Mouse (Mus musculus) CH12.LX (cell line): Measurements from ENCODE around the gene Hand2.

Experiments
- CTCF ChIP-seq, 2 experiments: IDR thresholded peaks in 1 of 2; conservative IDR thresholded peaks in 1 of 2; 2 replicates each; pipeline ENCODE4 v1.5.1; 2011 to 2012; ENCODE audit warnings: low read depth in 2 of 2, low read length in 2 of 2, improper control_type of control experiment in 1 of 2, inconsistent platforms in 1 of 2, mild to moderate bottlenecking in 1 of 2, moderate library complexity in 1 of 2
- MAX ChIP-seq: IDR thresholded peaks from 2 replicates; pipeline ENCODE4 v1.6.1; 2011; ENCODE audit warnings: low read length, improper control_type of control experiment
- POLR2A ChIP-seq: IDR thresholded peaks from 2 replicates; pipeline ENCODE4 v1.6.1; 2011; ENCODE audit warnings: low read depth, mild to moderate bottlenecking, improper control_type of control experiment, low read length
- UBTF ChIP-seq: IDR thresholded peaks from 2 replicates; pipeline ENCODE4 v1.6.1; 2012; ENCODE audit warnings: low read depth, mild to moderate bottlenecking, inconsistent platforms, low read length, improper control_type of control experiment, moderate library complexity
- USF2 ChIP-seq: conservative IDR thresholded peaks from 2 replicates; pipeline ENCODE4 v1.6.1; 2011; ENCODE audit warnings: low read depth, low read length, improper control_type of control experiment

- no peak for TF ChIP-seq UBTF
- TF ChIP-seq USF2 = no peak
- TF ChIP-seq POLR2A = no peak
- no peak for TF ChIP-seq CTCF (conservative IDR thresholded peaks at IDR 0.05 in 1 of 2, IDR thresholded peaks at IDR 0.05 in 1 of 2; ENCODE audit: low read depth in 2 of 2, low read length in 2 of 2)
- TF ChIP-seq MAX = no peak
These were observed 2.5 kb downstream of the Hand2 start for GRCm38 (mm10) chr8:57322961-57323941.
